In genomic region chr4:97628881-97629605, GRCm38 (mm10) we compare ENCODE assay signal across 10 mouse cellular contexts.
DNase-seq lines count a peak whose midpoint lies in the region; ATAC-seq and TF ChIP-seq lines count a peak whose summit lies in the region.
"Had no signal": no experiment of that assay in that cellular context is flagged by ENCODE, and none has a peak within 500 bp of the region (broad histone marks: within the 10 kb centered on the region; RNA-seq: fewer than 3 reads in every experiment).

No protein-coding gene starts in this region.

- DNase-seq in left cerebral cortex, postnatal 4 days: peak; percentile 61
- DNase-seq in left cerebral cortex, adult 18-20 months (ENCODE audit: low spot score in 2 of 2): no peak
- DNase-seq in hindbrain, postnatal 0 days (ENCODE audit: low spot score): peak; percentile 75
- no peak for DNase-seq in layer of hippocampus, adult 9-10 months (ENCODE audit: low spot score)
- no peak for DNase-seq in left cerebral cortex, adult 2 months (ENCODE audit: extremely low spot score in 1 of 2, low spot score in 2 of 2)

- H3K4me2 ChIP-seq in hindbrain, postnatal 0 days (ENCODE audit: low read depth, low read length): no peak overlapping the region
- H3K4me2 ChIP-seq in neural tube, embryonic 12.5 days (replicated peaks): no peak overlapping the region

- H3K4me1 ChIP-seq in embryonic fibroblast, embryonic 13.5 days (ENCODE audit: control insufficient read depth, insufficient read depth, low read length): no peaks in the 10 kb centered on the region
- H3K4me1 ChIP-seq in hindbrain, postnatal 0 days (ENCODE audit: insufficient read depth, low read length): peaks cover 11% of the 10 kb centered on the region; the same call in 1 of the 2 replicates
- peaks cover 17% of the 10 kb centered on the region for H3K4me1 ChIP-seq in neural tube, embryonic 12.5 days

- H3K27me3 ChIP-seq in hindbrain, postnatal 0 days (ENCODE audit: insufficient read depth, low read length): no peaks in the 10 kb centered on the region
- no peaks in the 10 kb centered on the region for H3K27me3 ChIP-seq in neural tube, embryonic 12.5 days (replicated peaks)
- H3K27me3 ChIP-seq: Patski had no signal

- no peak for TF ChIP-seq POLR2A in embryonic fibroblast, embryonic 13.5 days (IDR thresholded peaks at IDR 0.05; ENCODE audit: low read depth, low read length)

- no peaks in the 10 kb centered on the region for H3K9me3 ChIP-seq in hindbrain, postnatal 0 days (ENCODE audit: low read length)
- H3K9me3 ChIP-seq in neural tube, embryonic 12.5 days: no peaks in the 10 kb centered on the region

- intact Hi-C loops in left cerebral cortex, postnatal 4 days (cut with DNase I): no loop called here
- intact Hi-C loops in left cerebral cortex, adult 2 months (cut with DNase I): no loop called here

- no peak overlapping the region for H3K27ac ChIP-seq in embryonic fibroblast, embryonic 13.5 days (ENCODE audit: insufficient read depth, low read length)
- H3K27ac ChIP-seq in hindbrain, postnatal 0 days: 0 out of 2 replicates have a peak overlapping the region, but pooled peaks have one; percentile 27
- no peak overlapping the region for H3K27ac ChIP-seq in neural tube, embryonic 12.5 days
- H3K27ac ChIP-seq in left cerebral cortex, adult 2 months: no peak overlapping the region

- H3K36me3 ChIP-seq in hindbrain, postnatal 0 days (ENCODE audit: insufficient read depth, low read length): no peaks in the 10 kb centered on the region
- no peaks in the 10 kb centered on the region for H3K36me3 ChIP-seq in neural tube, embryonic 12.5 days

- ATAC-seq in hindbrain, postnatal 0 days: peak; percentile 79
- peak; percentile 51 for ATAC-seq in neural tube, embryonic 12.5 days (ENCODE audit: low FRiP score, low read depth)
- ATAC-seq in monocyte, adult 5-6 weeks (replicated peaks; ENCODE audit: insufficient number of reproducible peaks, low FRiP score, low TSS enrichment, poor library complexity, severe bottlenecking): no peak
- ATAC-seq: Patski had no signal

- no peak overlapping the region for H3K9ac ChIP-seq in hindbrain, postnatal 0 days (replicated peaks; ENCODE audit: low read length)
- no peak overlapping the region for H3K9ac ChIP-seq in neural tube, embryonic 12.5 days

- H3K4me3 ChIP-seq in embryonic fibroblast, embryonic 13.5 days (ENCODE audit: insufficient read depth, low read length): no peak overlapping the region
- H3K4me3 ChIP-seq in hindbrain, postnatal 0 days (ENCODE audit: low read length): no peak overlapping the region
- no peak overlapping the region for H3K4me3 ChIP-seq in neural tube, embryonic 12.5 days
- no peak overlapping the region for H3K4me3 ChIP-seq in left cerebral cortex, adult 2 months
- H3K4me3 ChIP-seq: erythroblast, embryonic 14.5 days had no signal

- WGBS in hindbrain, postnatal 0 days: 30% methylated on average over 14 of the region's 14 CpGs
- 33% methylated on average over 14 of the region's 14 CpGs for WGBS in neural tube, embryonic 12.5 days

- TF ChIP-seq CTCF in embryonic fibroblast, embryonic 13.5 days (IDR thresholded peaks at IDR 0.05; ENCODE audit: borderline replicate concordance, insufficient read depth, low read length): peak; percentile 17; the same call in 1 of the 2 replicates
- TF ChIP-seq CTCF in hindbrain, postnatal 0 days (IDR thresholded peaks at IDR 0.05; ENCODE audit: low read depth): 0 out of 2 replicates have a peak, but pooled peaks have one; percentile 8
- TF ChIP-seq CTCF in left cerebral cortex, adult 2 months (IDR thresholded peaks at IDR 0.05): no peak

Comparison
In these comparisons a context has a peak if more than half of its experiments do, and no peak if none do; other contexts are left out.
1. DNase-seq: peak in left cerebral cortex, postnatal 4 days (single experiment) and hindbrain, postnatal 0 days (single experiment); none in left cerebral cortex, adult 18-20 months (0 of 2), layer of hippocampus, adult 9-10 months (single experiment) and left cerebral cortex, adult 2 months (0 of 2).